Mouse (Mus musculus): ENCODE data around the gene Tarbp2.

The Tarbp2 gene

DNA sequence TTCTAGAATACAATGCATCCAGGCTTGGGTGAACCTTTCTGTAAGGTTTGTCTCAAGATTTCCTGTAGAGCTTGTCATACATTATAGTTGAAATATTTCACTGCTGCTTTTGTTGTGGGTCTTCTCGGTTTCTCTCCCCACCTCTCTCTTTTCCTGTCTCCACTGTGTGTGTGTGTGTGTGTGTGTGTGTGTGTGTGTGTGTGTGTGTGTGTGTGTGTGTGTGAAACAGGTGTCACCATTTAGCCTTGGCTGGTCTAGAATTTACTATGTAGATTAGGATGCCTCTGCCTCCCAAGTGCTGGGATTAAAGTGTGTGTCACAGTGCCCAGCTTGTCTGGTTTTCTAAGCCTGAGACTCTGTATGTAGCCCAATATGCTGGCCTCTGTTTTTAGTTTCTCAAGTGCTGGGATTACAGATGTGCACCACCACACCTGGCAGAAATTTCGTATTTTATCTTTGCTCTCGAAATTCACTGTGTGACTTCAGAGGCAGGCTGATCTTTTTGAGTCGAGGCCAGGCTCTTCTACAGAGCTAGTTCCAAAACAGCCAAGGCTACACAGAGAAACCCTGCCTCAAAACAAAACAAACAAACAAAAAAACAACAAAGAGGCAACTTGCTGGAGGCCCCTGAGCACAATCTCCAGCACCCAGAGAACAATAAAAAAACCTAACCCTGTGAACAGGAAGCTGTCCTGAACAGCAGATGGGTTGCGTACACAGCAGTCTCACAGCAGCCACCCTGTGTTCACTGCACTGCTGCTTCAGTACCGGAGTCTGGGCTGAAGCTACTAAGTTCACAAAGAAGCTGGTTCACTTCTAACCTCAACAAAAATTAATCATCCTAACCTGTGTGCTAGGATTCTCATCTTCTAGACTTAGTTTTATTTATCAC is 8.4 kb downstream of the Tarbp2 start:
- no peak for DNase-seq (ENCODE audit: low spot score)

DNA sequence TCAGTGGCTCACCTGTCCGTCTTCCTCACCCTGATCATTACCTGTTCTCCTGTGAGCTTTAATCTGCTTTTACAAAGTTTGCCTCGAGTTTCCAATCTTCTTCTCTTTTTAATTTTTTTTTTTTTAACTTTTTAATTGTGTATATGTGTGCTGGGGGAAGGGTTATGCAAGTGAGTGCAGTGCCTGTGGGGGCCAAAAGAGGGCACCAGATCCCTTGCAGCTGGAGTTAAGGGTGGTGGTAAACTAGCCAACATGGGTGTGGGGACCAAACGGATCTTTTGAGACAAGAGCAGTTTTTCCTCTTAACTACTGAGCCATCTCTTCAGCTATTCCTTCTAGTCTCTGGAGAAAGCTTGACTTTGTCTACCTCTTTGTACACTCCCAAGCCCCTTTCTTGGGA is 9.9 kb downstream of the Tarbp2 start:
- DNase-seq (ENCODE audit: low spot score), result no peak

DNA sequence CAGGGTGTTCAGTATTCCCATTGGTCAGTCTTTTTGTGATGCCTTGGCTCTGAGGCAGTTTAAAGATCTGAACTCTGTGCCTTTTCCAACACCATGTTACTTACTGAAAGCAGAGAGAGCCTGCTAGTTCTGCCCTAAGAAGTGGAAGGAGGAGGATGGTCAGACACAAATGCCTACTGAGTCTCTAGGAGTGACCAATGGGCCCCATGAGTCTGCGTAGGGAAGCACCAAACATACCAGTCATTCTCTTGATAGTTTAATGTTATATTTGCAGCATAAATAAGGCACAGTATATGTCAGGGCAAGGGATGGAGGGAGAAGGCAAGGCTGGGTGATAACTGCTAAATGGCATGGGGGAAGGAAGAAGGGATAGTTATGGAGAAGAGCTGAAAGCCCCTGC is 10.4 kb downstream of the Tarbp2 start:
- no peak for DNase-seq (ENCODE audit: low spot score)

DNA sequence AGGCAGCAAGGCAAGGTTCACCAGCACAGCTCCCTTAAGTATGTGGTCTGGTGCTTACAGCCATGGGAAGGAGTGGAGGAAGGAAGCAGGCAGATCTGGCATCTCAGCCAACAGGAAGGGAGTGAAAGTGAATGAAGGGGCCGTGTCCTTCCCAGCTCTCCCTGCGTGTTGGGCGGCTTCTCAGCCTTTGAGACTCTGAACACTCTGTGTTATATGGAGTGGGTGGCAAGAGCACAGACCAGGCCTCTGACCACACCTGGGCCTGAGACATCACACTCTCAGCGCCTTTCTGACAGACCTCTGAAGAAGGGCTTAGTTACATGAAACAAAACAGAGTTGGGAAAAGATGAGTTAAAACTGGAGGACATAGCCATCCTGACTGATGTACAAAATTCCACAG is 12.6 kb downstream of the Tarbp2 start:
- no peak for DNase-seq (ENCODE audit: low spot score)

DNA sequence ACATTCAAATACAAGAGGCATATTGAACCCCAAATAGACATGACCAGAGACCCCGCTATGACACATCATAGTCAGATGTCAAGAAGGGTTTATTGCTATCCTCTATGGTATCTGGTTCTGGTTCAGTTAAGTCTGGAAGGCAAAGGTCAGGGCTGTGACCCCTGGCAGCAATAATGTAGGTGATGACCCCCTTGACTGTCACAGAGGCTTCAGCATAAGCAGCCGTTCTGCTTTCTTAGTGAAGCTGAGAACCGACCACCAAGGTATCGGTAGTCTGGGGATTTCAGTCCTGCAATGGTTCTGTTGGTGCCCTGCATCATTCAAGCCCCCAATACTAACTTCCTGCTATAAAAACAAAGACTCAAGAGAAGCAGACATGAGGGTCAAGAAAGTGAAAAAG is 13.6 kb downstream of the Tarbp2 start:
- DNase-seq (ENCODE audit: low spot score), result no peak

DNA sequence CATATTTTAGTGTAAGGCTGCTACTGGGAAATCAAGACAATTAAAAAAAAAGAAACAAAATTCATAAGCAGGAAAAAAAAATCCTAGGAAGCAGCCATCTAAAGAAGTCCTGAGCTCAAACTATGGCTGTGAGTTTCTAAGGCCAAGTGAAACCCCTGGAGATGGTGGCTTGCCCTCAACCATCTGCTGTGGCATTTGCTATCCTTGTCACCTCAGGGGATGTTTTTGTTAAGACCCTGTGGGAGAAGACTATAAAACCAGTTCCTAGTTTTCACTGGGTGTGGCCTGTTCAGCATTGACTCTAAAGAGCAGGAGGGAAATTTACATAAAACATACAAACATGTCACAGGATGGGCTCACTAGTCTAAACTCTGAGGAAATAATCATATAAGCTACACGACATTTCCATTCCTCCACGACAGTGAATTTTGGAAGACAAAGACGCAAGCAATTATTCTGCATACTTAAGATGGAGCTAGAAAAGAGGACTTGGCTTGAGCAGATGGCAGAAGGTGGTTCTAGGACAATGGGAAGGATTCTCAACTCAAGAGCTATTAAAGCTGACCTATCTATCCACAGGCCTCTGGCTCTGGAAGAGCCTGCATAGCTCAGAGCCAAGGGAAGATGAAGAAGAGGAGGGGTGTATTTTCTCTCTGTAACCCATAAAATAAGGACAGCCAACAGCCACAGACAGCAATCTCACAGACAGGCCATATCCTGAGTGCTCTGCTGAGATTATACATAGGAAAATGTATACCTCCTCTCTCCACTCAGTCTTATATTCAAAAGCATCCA is 14.3 kb downstream of the Tarbp2 start:
- no peak for DNase-seq (ENCODE audit: low spot score)

DNA sequence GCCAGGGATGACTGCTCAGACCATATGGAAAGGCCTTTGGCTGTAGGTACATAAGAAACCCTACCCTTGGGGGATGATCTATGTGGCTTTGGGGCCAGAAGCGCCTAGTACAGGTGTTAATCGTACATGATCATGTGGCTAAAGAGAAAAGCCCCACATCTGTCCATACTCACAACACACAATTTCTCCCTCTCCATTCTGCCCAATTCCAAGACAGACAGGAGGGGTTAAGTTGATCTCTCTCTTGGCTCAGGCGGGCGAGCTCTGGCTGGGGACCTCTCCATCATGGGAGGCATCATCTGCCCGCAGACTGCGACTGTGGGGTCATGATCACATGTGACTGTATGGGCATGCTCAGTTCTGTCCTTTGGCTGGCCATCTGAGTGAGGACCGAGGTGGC is 15.9 kb downstream of the Tarbp2 start:
- DNase-seq (ENCODE audit: low spot score), result no peak

DNA sequence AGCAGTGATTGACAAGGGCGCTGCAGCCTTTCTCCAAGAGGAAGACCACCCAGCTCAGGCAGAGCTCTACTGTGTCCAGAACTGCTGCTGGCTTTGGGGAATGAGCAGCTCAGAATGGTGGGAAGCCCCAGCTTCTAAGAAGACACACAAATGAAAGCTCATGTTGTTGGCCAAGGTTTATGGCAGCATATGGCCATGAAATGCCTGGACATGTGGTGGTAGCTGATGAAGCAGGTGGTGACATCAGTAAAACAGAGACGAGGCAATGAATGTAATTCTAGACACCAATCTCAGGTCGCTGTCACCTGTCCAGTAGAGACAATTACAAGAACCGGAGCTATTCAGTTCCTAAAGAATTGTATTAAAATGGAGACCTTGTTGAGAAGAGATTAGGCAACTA is 26.8 kb downstream of the Tarbp2 start:
- DNase-seq (ENCODE audit: low spot score), result no peak

DNA sequence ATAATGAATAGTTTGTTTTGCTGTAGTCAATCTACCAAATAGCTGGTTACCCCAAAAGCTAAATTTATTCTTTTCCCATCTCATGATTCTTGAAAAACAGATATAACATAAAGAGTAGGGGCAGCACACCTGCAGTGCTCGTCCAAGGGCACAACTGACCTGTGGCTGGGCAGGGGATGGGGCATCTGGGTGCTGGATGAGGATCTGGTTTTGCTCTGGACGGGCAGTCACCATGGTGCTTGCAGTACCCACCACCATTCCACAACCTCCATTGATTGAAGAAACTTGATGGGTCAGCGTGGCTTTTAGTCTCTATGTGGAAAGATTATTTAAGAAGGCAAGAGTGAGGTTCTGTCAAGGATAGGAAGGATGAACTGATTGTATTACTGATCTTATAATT is 28.3 kb downstream of the Tarbp2 start:
- no peak for DNase-seq (ENCODE audit: low spot score)

DNA sequence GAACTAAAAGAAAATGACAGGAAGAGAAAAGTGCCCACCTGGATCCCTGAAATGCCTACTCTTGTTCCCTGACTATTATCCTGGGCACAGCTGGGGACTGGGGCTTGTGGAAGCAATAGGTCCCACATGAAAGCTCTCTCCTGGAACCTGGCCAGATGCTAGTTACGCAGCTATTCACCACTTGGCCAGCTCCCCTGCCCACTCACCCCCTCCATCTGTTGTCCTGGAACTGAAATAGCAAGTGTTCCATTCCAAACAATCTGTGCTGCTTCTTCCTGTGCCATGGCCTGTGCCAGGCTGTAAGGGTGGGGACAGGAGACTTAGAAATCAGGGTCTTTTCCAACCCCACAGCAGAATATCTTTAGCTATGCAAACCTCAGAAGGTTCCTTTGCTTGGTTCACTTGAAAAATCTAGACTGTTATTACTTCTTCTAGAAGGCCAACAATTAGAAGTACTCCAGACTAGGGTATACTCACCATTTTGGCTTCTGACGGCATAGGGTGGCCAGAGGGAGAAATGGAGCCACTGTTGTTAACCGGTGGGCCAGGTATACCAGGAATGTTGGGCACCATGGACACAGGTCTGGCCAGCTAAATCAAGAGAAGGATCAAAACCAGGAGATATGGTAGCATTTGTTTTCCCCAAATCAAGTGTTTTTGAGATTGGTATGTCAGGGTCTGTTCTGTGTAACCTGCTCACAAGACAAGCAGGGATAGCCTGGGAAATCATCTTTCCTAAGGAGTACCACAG is 28.9 kb downstream of the Tarbp2 start:
- no peak for DNase-seq (ENCODE audit: low spot score)

DNA sequence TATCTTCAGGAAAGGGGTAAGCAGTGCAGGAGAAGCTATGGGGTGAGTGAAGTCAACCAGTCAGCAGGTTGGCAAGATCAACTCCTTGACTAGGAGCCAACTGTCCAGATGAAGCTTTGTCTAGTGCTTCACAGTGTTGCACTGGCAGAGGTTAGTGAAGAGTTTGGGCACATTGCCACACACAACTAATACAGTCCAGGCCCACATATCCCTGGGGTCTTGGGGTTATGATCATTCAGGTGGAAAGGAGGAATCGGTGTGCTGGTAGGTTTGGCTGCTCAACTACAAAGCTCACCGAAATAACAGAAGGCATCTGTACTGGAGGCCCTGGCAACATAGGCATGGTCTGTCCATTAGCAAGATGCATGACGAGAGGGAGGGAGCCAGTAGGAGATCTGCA is 29.5 kb downstream of the Tarbp2 start:
- DNase-seq (ENCODE audit: low spot score), result no peak

DNA sequence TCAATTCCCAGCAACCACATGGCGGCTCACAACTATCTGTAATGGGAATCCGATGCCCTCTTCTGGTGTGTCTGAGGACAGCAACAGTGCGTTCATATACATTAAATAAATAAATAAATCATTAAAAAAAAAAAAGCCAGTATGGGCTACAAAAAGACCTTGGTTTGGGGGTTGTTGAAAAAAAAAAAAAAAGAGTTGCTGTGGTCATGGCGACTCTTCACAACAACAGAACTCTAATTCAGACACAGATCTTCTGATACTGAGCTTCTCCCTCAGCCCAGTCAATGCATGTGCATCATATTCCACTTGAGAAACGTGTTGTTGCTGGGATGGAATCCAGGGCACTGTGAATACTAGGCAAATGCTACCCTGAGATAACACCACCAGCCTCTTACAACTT is 34.6 kb downstream of the Tarbp2 start:
- DNase-seq (ENCODE audit: low spot score), result no peak

DNA sequence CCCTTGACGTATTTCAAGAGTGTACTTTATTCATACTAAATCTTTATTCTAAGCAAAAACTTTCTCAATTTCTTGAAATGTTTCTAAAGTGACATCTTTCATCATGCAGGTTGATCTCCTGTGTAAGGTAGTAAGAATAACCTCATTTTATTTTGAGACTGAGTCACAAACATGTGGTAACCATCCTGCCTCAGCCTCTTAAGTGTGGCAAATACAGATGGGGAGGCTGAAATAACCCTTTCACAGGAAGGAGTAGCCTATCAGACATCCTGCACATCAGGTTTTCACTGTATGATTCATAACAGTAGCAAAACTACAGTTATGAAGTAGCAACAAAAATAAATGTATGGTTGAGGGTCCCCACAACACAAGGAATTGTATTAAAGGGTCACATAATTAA is 37.6 kb downstream of the Tarbp2 start:
- DNase-seq (ENCODE audit: low spot score), result no peak

DNA sequence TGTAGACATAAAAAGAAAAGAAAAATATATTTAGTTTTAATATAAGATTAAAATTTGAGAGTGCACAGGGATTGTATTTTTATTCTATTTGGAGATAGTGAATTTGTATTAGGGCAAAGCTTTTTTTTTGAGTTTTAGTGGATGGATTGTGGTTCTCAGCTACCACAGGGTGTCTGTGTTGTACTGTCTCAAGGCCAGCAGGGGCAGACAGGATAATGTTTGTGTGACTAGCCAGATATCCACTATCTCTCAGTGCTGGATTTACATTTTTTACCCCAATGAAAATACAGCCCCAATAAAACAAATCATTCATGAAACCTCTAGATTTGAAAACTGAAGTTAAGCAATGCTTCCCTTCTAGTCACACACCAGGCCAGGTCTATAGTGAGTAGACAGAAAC is 39.6 kb downstream of the Tarbp2 start:
- DNase-seq (ENCODE audit: low spot score), result no peak

DNA sequence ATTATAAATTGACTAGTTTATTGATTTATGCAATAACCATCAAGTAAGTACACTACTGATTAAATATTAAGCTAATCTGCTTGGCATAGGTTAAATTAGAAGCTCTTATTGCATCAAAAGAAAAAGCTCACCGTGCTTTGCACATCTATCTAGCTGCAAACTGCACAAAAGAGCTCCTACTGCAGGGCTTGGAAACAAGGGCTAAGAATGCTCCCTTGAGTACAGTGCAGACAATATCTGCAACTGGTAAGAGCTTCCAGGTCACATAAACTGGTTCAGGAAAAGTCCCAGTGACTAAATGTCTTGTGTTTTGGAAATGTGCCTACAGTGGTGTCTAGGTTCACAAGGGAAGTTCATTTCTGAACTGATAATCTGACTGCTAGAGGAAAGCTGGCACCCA is 44.5 kb downstream of the Tarbp2 start:
- DNase-seq (ENCODE audit: low spot score), result no peak

DNA sequence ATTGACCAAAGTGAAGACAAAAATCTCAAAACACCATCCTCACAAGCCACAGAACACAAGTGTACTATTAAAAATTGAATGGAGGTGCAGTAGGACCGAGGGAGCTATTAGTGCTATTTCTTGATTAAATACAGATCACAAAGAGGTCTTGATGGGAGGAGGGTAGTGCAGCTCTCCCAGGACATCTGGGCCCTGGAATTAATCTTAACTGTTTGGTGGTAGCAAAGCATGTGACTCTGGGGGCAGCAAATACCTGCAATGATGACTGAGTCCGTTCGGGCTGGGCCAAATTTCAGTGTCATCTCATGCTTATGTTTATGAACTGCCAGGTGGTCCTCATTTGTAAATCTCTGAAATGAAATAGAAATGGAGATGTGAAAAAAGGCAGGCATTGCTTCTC is 45.1 kb downstream of the Tarbp2 start:
- no peak for DNase-seq (ENCODE audit: low spot score)

DNA sequence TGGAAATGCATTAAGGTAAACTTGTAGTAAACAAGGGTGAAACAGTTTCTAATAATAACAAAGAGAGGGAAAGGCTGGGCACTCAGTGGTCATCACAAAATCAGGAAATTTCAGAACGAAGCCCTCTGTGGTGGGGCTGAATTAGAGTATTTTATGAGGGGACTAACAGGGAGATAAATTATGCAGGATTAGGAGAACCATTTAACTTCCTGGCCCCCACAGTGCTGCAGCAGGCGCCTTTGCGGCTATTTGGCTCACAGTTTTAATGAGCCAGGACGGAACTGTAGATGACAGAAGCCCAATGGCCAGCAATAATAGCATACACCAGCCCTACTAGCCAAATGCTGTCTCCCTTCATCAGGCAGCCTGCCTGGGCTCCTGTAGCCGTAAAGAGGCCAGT is 45.7 kb downstream of the Tarbp2 start:
- no peak for DNase-seq (ENCODE audit: low spot score)

DNA sequence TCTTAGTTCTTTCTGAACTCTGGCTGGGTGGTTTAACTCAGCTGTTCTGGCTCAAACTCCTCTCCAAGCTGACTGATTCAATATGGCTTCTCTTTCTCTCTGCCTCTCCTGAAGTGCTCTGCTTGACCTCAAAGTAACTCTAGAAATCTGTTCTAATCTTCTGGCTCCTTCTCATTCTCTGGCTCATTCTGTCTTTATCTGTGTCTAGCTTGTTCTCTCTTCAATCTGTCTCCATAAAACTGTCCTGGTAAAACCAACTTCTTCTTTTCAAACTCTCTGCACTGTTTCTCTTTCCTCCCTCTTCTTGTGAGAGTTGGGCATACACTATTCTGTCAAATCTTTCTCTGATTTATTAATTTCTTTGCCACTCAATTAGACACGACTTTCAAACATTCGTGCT is 49.9 kb downstream of the Tarbp2 start:
- no peak for DNase-seq (ENCODE audit: low spot score)

DNA sequence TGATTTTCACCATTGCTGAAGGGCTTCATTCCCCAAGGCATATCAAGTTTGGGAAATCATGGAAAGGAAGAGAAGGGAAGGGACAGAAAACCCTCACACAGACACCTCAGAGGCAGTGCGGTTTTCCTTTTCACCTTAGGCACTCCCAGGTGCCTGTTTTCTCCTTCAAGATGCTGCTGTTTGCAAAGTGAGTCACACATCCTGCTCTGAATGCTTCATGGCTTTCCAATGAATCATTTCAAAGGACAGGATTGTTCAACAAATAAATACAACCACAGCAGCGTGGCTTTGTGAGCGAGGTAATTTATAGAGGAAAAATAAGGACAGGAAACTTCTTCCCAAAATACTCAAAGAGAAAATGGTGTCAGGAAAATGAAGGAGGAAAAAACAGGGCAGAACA is 54.1 kb downstream of the Tarbp2 start:
- DNase-seq (ENCODE audit: low spot score), result no peak

All from retina, embryonic 14.5 days (tissue).